Mouse (Mus musculus): ENCODE results near the gene Ttc17. TPM values are rescaled to one million over a fixed set of nuclear protein-coding genes. Genes with fewer than 3 reads are reported as not detected.

The Ttc17 gene
- total RNA-seq, 2 experiments from 2014 or later = 17.7 to 20.1 TPM

DNA sequence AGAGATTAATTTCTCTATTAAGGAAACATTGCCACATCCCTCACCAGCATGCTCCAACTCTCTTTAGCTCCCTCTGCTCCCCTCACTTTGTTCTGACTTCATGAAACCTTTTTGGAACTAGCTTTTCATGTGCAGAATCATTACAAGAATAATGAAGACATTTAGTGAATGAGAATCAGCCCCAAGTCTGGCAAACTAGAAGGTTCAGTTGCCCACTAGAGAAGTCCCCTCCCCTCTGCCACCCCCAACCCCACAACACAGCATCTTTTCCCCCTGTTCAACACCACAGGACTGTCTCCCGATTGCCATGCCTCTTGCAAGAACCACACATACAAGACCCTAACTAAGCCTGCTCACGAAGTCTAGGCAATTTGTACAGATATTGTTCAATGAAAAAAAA is 142.5 kb downstream of the Ttc17 start:
- no peak for DNase-seq
- intact Hi-C loops (cut with DNase I) = no loop called here

DNA sequence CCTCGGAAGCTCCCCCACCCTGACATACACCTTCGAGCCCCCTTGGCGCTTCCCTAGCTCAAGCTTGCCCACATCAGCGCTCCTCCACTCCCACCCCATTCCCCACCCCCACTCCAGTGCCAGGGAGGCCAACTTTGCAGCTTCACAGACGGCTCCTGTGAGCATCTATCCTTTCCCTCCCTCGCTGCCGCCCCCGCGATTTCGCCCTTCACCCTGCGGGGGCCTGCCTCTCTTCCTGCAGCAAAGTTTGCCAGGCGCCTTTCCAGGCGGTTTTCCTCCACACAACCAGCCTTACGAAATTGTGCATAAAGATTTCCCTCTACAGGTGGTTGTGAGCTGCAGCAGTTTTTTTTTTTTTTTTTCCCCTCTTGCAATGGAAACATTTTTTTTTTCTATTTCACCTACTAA is 143.0 kb downstream of the Ttc17 start:
- DNase-seq = no peak
- intact Hi-C loops (cut with DNase I) = no loop called here

DNA sequence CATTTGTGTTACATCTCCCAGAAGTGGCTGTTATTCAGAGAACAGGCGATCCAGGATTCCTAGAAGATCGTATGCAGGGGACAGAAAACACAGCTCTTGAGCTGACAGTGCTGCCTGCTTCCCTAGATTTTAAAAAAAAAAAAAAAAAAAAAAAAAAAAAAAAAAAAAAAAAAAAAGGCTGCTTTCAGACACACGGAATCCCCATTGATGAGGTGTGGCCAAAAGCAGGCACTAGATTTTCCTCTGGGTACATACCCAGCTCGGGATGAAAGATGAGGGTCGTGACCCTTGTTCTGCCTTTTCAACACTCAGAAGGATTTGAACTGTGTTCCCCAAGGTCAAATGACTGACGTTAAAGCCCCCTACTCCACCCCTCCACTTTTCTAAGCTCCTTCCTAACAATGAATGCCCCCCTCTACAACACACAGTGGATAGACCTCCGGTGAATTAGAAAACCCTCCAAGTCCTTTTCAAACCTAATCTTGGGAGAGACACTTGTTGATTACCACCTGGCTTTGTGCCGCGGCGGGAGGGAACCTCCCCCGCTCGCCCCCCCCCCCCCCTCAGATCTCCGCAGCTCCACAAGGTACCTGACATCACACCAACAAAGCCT is 143.5 kb downstream of the Ttc17 start:
- intact Hi-C loops (cut with DNase I) = no loop called here
- no peak for DNase-seq

DNA sequence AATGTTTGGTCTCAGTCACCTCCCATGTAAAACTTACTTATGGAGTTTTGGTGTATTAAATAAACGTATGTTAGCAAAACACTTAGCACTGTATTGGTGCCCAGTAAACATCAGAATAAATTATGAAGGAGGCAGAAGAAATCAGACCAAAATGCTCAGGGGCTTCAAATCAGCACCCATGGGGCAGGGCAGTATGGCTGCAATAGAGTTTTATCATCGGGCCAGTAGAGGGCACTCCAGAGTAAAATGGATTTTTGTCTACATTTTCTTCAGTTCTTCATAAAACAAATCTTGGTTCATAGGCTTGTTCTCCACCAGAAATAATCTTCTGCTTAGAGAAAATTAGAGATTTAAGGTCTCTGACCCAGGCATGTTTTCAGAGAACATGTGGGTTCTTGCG is 152.4 kb downstream of the Ttc17 start:
- intact Hi-C loops (cut with DNase I) = loop anchor here (2.0 kb wide), 1 partner anchor 37 kb away; no protein-coding TSS in a partner anchor
- DNase-seq = no peak

Small RNA genes lying within 50 kb of the gene (microRNA-seq; reads per million reads assigned to microRNA genes)
- gene Mir670 = 0 to 0.74 reads per million in 2 experiments

Other genes starting within 250 kb of the Ttc17 start
- 1 to 10 TPM; 6.6 TPM for gene Hsd17b12, start 248.7 kb downstream of the Ttc17 start, total RNA-seq (2021)
- gene Api5, start 31.4 kb upstream of the Ttc17 start, total RNA-seq (2021) = 10 to 100 TPM; 15.3 to 17.4 TPM

All from gastrocnemius, postnatal 36 days (tissue).